Mouse (Mus musculus) CD4-positive helper T cell, adult 2 months (primary cell): ENCODE measurements around the gene Il12rb1.

Experiments used
- DNase-seq: peaks from one replicate; pipeline ENCODE4 v3.0.0-alpha.2; 2012; ENCODE audit warnings: low read depth, missing footprints, low spot score

The Il12rb1 gene

DNA sequence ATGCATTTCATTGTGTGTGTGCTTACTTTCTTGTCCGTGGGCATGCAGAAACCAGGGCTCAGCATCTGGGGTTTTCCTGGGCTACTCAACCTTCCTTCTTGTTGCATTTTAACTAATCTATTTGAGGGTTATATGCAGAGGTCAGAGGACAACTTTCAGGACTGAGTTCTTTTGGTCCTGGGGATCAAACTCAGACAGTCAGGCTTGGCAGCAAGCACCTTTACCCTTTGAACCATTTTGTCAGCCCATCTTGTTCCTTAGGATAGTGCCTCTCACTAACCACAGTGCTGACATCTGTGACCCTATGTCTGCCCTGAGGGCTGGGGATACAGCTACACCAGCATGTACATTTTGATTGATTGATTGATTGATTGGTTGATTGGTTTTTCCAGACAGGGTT, 19.5 kb downstream of the Il12rb1 start:
- DNase-seq: no peak

DNA sequence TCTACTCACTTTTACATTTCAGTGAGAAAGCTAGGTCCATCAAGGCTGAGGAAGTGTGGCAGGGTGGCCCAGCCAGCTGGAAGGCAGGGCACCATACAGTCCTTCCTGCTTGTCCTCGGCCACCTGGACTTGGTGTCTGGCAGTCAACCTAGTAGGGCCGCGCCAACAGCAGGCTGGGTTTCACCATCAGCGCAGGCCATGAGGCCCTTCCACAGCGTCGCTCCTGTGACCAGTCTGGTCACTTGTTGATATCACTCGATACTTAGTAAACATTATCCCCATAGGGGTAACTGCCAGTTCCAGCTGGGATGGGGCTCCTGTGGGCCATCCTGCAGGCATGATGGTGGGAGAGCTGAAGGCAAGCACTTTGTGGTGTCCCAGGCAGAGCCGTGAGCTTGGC, 23.3 kb downstream of the Il12rb1 start:
- DNase-seq: no peak

DNA sequence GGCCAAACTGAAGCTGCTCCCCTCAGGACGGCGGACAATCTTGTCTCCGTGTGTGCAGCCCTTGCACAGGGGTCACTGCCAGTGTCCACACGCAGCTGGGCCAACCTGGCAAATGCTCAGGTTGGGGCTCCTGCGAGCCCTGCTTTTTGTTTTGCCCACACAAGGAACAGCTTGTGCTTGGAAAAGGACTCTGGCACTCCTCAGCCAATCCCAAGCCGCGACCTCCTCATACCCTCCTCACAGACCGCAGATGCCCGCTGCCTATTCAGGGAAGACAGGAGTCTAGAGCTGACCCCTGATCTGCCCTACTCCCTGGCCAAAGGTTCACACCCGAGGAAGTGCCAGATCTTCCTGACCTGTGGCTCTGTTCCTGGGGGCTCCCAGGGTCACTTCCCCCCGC, 24.1 kb downstream of the Il12rb1 start:
- DNase-seq: no peak

DNA sequence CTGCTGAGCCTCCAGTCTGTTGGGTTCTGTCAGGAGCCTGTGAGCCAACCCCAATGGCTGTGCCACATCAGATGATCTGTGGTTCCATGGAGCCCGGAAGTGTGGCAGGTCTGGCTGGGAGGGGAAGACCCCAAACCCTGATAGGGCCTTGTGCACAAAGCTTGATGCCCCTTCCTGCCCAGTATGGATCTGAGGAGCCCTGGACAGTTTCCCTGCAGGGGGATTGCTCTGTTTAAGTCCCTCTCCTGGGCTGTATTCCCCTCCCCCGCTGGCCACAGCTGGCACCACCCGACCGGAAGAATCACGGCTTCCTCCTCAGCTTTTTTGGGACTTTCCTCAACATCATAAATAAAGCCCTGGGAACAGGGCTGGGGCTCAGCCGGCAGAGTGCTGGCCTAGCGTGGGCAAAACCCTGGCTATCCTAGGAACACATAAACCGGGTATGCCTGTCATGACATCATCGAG, 24.8 kb downstream of the Il12rb1 start:
- peak; percentile 74 for DNase-seq

DNA sequence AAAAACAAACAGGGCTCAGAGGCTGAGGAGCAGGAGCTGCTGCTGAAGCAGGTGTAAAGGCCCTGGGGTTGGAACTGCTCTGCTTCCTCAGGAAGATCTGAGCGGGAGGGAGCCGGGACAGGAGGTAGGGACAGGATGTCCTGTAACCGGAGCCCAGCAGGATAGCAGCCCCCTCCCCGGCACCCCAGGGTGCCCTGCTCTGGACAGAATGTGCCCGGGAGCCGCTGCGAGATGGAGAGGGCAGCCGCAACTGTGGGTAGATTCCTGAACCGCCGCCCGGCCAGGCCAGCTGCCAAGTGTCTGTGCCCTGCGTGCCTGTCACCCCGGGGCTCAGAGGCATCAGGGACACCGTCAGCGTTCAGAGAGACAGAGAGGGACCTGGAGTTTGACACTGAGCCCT, 25.3 kb downstream of the Il12rb1 start:
- DNase-seq: no peak

DNA sequence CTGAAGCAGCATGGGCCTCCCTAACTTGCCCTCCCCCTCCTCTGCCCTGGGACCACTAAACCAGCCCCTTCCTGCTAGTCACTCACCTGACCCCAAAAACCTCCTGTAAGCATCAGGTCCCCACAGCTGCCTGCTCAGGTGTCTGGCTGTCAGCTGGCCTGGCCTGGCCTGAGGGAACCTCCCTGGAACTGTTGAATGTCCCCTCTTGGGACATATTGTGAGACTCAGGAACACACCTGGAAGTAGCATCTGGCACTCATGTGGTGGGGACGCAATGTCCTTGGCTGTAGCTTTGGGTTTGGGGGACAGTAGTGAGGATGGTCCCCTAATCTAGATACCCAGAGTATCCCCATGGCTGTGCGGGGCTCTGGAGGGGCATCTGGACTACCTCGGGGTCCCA, 25.8 kb downstream of the Il12rb1 start:
- DNase-seq: no peak

DNA sequence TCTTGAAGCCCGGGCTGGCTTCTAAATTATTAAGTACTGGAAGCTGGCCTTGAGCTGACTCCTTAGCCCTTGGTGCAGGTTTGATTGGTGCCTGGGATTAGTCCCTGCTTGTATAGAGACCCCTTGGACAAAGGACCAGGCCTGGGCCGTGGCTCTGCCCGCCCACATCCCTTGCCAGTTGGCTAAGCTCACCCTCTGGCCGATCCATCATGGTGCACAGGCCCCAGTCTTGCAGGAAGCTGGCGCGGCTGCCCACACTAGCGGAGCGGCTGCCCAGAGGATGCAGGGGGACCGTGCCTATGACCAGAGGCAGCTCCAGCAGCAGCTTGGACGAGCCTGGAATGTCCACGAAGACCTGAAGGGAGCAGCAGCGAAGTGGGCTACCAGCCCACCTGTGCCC, 28.4 kb downstream of the Il12rb1 start:
- DNase-seq: no peak

DNA sequence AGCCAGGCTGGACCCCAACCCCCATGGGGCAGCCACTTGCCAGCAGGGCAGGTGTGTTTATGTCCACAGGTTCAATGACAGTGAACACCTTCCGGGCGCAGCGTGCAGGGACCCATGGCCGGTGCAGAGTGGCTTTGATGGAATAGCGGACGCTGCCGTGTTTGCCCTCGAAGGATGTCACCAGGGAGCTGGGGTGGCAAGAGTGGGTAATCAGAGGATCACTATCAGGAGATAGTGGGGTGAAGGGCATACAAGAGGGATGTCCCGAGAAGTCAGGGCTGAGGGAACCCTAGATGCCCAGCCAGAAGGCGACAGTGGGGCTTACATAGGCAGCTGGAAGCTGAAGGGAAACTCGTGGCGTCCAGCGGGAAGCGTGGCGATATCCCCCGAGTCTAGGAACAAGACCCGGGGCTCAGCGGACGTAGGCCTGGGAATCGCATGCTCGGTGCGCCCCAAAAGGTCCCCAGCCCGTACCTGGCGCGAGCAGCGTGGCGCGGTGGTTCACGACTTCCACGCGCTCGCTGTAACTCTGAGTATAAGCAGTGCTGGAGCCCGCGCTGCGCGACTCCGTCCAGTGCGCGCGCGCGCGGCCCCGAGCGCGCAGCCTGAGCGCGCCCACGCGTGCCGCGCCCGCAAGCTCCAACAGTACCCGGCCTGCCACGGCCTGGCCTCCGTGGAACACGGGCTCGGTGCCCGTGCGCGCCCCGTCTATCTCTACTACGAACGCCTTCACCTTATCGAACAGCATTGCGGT, 30.6 kb downstream of the Il12rb1 start:
- no peak for DNase-seq

DNA sequence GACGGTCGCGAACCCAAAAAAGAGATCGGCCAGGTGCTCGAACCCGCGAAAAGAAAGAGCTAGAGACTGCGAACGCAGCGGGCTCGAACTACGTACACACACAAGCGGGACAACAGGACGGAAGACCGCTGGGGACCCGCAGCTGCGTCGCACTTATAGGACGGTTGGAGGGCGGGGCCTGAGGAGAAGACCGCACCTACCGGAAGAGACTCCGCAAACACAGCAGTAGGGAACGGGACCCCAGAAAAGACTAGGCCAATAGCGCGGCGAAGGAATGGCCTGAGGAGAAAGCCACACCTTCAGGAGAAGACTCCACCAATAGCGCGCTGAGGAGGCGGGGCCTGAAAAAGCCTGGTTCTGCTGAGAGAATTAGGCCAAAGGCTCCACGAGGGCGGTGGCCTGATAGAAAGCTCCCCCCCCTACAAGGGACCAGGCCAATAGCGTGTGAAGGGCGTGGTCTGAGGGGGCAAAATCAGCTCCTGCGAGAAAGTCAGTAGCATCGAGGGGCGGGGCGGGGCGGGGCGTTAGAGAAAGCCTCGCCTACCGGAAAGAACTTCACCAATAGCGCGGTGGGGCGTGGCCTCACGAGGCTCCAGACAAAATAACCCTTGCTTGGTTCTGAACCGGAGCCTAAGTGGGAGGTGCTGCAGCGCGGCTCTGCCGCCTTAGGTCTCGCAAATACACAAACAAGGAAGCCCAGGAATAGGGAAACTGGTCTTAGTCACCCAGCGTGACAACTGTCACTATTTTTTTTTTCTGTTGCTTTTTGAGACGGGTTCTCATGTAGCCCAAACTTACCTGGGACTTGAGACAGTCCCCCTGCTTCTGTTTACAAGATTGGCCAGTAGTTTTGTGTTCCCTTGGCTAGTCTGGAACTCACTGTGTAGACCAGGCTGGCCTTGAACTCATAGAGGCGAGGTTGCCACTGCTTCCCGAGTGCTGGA, 31.4 kb downstream of the Il12rb1 start, which contains the start of gene Arrdc2:
Arrdc2 (minus strand) TSS at position 313 of the 944 bp plus-strand sequence.
- DNase-seq: peak; percentile 100

DNA sequence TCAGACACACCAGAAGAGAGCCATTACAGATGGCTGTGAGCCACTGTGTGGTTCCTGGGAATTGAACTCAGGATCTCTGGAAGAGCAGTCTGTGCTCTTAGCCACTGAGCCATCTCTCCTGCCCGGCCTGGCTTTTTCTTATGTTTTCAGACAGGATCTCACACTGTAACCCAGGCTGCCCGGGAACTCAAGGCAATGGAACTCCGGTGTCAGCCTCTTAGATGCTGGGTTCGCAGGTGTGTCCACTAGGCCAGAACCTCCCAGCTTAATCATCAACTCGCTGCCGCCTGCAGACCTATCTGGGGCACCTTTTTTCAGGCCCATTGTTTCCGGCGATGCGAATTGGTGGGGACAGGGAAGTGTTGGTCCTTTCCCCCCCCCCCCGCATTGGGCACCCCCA, 32.3 kb downstream of the Il12rb1 start:
- DNase-seq: peak; percentile 18

DNA sequence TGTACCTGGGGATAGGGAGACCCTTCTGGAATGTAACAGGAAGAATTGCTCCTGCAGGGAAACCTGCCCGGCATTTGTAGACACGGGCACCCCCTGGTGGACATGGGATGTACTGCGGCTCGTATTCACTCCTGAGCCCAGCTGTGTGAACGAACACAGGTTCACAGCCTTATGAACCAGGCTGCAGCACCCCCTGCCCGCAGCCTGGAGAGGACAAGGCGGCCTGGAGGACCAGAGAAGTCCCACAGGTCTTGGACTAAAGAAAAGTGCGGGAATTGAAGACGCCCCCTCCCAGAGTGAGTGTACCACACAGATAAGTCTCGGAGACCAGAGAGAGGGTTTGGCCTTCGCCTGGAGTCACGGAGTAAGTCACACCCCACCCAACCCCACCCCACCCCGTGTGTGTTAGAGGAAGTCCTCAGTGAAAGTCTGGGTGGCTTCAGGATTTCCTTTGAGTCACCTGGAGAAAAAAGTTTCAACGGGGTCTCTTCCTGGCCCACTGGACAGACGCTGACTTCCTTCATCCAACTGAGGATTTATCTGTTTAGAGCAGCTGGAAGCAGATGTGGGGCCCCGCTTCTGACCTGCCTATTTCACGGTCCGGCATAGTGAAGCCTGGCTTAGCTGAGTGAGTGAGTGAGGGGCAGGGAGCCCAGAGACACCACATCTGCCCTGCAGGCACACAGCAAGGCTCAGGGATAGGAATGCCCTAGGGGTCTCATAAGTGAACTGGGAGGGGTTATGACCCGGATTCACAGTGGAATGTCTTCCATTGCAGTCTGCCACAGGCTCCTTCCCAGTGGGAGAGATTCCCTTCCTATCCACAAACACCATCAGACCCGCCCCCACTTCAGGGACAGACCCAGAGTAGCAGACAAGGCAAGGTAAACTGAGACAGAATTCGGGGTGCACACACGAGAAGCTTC, 33.2 kb downstream of the Il12rb1 start:
- DNase-seq: peak; percentile 82

DNA sequence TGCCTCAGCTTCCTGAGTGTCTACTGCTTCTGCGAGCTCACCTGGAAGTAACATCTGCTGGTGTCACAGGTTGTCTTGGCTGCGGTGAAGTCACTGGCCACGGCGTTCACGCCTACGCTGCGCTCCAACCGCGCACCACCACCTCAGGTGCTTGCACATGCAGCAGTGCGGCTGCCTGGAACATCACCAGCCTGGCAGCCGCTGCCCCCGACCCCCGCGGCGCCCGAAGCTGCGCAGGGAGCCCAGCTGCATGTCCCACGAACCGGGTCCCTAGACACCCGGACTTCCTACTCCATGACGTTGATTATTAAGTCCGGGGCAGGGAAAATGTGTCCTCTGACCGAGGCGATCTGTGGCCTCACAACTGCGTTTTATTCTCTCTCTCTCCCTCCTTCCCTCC, 34.2 kb downstream of the Il12rb1 start:
- no peak for DNase-seq

DNA sequence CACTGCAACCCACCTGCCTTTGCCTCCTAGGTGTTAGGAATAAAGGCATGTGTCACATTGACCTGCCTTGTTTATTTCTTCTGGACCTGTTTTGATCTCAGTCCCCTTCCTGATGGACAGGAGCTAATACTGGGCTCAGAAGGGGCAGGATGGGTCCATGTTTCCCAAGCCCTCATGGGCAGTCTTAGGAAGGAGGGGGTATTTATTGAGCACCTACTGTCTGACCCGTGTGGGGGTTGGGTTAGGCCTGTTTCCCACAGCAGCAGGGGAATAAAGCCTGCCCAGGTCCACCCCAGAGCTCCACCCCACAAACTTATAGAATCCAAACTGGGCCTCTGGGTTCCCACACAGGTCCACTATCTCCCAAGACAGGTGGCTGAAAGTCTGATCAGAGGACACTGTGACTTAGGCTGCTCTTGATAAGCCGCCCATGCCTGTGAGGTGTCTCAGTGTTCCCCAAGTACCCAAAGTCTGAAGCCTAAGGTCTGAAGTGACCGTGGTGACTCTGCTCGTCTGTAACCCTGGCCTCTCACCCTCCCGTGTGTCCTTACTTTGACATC, 35.0 kb downstream of the Il12rb1 start:
- DNase-seq: no peak

DNA sequence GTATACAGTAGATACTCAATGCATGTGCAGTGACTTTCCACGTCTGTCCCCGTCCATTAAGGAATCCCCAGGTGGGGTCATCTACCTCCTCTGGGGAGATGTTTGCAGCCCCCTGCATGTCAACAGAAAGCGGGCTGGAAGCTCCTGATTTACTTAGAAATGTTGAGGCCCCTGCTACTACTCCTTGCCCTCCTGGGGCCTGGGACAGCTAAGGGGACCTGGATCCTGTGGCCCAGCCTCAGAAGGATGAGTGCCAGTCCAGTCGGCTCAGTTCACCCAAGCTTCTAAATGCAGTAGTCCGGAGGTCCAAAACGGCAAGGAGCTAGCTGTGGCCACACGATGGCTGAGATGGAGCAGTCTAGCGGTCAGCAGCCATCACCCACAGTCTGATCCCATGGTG, 35.7 kb downstream of the Il12rb1 start:
- DNase-seq: no peak

DNA sequence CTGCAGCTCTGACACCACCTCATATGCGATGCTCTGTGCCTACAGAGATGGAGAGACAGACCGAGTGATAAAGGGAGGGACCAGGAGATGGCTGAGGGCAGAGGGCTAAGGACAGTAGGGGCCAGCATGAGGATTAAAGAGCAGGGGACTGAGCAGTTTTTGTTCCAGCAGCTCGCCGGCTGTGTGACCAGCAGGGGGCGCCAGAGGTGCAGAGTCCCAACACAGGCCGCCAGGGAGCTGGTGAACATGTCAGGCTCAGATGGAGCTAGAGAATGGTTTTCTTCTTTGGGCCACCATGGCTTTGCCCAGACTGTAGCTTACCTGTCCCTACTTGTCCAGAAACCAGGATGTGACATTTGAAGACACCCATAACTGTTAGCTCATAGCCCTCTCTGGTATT, 36.3 kb downstream of the Il12rb1 start:
- DNase-seq: peak; percentile 84

DNA sequence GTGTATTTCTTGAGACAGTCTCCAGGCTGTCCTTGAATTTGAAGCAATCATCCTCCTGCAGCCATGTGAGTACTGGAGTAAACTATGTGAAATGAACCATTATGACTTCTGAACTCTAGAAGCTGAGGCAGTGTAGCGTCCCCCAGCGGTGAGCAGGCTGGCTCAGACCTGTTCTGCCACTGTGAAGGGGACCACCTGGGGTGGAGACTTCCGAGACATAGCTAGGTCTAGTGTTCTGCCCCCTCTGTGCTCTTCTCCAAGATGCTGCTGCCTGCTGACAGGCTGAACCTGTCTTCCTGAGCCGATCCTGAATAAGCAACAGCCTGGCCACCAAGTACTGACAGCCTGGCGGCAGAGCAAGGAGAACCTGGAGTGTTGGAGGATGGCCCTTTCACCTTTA, 36.9 kb downstream of the Il12rb1 start:
- DNase-seq: no peak

DNA sequence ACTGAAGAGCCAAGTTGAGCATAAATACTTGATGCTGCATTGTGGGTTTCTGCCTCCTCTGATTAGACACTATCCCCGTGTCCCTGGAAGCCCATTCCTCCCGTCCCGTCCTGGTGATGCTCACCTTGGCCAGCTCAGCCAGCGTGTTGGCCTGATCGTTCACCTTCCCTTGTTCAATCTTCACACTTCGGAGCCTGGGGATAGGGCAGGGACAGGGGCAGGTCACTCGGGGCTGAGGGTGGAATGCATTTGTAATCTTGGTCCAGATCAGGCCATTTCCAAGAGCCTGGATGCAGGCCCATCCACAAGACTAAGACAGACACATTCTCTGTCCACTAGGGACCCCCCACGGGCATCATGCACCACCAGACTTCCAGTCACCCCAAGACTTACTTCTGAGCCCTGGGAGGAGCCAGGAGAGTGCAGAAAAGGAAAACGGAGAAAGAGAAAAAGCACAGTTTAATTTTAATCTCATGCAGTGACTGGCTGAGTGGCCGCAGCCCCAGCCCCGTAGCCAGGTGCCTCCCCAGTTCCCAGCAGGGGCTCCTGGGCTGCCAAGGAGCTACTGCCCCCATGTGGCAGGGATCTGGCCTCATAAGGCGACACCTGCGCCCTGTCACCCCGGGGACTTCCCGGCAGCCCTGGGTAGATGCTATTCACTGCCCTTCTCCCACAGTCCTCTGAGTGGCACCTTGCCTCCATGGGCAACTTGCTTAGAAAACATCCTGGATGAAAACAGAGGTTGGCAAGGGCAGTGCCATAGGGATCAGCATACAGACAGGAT, 38.3 kb downstream of the Il12rb1 start:
- peak; percentile 49 for DNase-seq

DNA sequence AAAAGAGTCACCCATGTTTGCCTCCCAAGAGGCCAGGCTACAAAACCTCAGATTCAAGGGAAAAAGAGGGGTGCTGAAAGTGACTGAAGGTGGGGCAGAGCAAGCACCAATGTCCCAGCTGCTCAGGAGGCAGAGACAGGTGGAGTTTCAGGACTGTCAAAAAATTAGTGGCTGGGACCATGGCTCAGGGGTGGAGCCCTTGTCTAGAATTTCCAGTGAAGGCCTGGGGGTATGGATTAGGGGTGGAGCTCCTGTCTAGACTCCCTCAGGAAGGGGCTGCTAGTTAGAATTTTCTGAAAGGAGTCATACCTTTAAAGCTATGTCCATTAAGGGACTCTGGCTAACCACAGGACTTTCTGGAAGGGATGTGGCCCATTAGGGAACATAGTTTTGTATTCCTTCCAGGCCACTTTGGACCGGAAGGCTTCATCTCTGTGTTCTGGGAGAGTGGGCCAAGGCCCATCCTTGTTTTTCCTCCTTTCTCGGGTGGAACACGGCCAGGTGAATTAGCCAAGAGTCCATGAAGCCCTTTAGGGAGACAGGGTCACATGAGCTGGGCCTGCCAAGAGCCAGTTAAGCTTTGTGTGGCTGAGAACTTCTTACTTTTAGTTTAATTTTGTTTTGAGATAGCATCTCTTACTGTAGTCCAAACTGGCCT, 41.2 kb downstream of the Il12rb1 start:
- DNase-seq: no peak

DNA sequence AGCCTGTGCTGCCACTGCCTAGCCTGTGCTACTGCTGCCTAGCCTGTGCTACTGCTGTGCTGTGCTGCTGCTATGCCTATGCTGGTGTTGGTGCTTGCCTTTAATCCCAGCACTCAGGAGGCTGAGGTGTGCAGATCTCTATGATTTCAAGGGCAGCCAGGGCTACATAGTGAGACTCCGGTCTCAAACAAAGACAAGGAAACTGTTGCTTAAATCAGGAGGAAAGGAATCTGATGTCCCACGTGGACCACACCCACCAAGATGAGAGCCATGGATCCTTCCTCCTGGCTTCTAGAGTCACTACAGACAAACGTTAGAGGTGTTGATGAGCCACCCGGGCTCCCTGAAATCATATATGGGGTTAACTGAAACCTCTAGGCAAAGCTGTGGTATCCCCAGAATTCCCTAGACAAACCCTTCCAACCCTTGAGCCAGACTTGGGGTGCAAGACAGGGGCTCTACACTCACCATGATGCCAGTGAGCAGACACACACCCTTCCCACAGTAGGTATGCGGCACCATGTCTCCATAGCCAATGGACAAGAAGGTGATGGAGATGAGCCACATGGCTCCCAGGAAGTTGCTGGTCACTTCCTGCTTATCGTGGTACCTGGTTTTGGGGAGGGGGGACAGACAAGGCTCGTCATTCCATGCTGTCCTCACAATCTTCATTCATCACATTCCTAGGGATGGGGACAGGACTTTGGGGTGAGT, 42.0 kb downstream of the Il12rb1 start:
- DNase-seq: no peak
